Mouse (Mus musculus) CH12.LX (cell line): ENCODE results near the gene Vwa3b.

Experiments used
- GABPA ChIP-seq: IDR thresholded peaks from 2 replicates; pipeline ENCODE4 v1.6.1; 2012; ENCODE audit warnings: low read depth, low read length, improper control_type of control experiment, inconsistent platforms; ENCODE audit not compliant: insufficient replicate concordance
- HCFC1 ChIP-seq: IDR thresholded peaks from 2 replicates; pipeline ENCODE4 v1.6.1; 2012; ENCODE audit warnings: low read depth, mild to moderate bottlenecking, inconsistent platforms, low read length, improper control_type of control experiment
- POLR2A ChIP-seq: IDR thresholded peaks from 2 replicates; pipeline ENCODE4 v1.6.1; 2011; ENCODE audit warnings: low read depth, mild to moderate bottlenecking, improper control_type of control experiment, low read length
- RAD21 ChIP-seq: IDR thresholded peaks from 2 replicates; pipeline ENCODE4 v1.6.1; 2011; ENCODE audit warnings: low read depth, mild to moderate bottlenecking, low read length, improper control_type of control experiment, moderate library complexity
- TBP ChIP-seq: conservative IDR thresholded peaks from 2 replicates; pipeline ENCODE4 v1.6.1; 2011; ENCODE audit warnings: low read depth, low read length, improper control_type of control experiment
- USF1 ChIP-seq: IDR thresholded peaks from 2 replicates; pipeline ENCODE4 v1.6.1; 2014; ENCODE audit warnings: low read depth, mild to moderate bottlenecking, inconsistent platforms, low read length, improper control_type of control experiment

- TF ChIP-seq GABPA (no peak), TBP (no peak), HCFC1 (no peak), RAD21 (no peak), POLR2A (no peak), USF1 (no peak)
Observed at GRCm38 (mm10) chr1:37089191-37089590, 62.8 kb downstream of the Vwa3b start.
